Mouse (Mus musculus): ENCODE results near the gene Phlpp1. TPM values are rescaled to one million over a fixed set of nuclear protein-coding genes. Genes with fewer than 3 reads are reported as not detected.

Gene Phlpp1
- polyA plus RNA-seq, 1 experiment from 2014 or later, result 0.73 TPM

- no peak for TF ChIP-seq CTCF (IDR thresholded peaks at IDR 0.05; ENCODE audit: low read depth)
- TF ChIP-seq EP300 (IDR thresholded peaks at IDR 0.05; ENCODE audit: low read depth), result no peak
- Histone ChIP-seq H3K4me2 (ENCODE audit: low read depth, low read length) (no peak overlapping the region), H3K27ac (ENCODE audit: low read depth) (no peak overlapping the region), H3K27me3 (ENCODE audit: insufficient read depth, low read length) (no peaks in the 10 kb centered on the region), H3K4me3 (ENCODE audit: low read depth, low read length) (no peak overlapping the region), H3K4me1 (ENCODE audit: insufficient read depth) (no peaks in the 10 kb centered on the region), H3K9me3 (ENCODE audit: low read length) (no peaks in the 10 kb centered on the region), H3K9ac (replicated peaks) (no peak overlapping the region), H3K36me3 (replicated peaks; ENCODE audit: insufficient read depth, low read length) (no peaks in the 10 kb centered on the region)
- ATAC-seq (no peak), DNase-seq (no peak)
- 65% methylated on average over 3 of the region's 3 CpGs for WGBS (ENCODE audit: insufficient replicate concordance)
Observed at GRCm38 (mm10) chr1:106230313-106230712, 58.8 kb downstream of the Phlpp1 start.

- H3K36me3 ChIP-seq (replicated peaks; ENCODE audit: insufficient read depth, low read length), result no peaks in the 10 kb centered on the region
- ATAC-seq, result no peak; the same call in 1 of the 2 replicates
- H3K9ac ChIP-seq (replicated peaks), result no peak overlapping the region
- H3K4me3 ChIP-seq (ENCODE audit: low read depth, low read length), result no peak overlapping the region
- no peaks in the 10 kb centered on the region for H3K27me3 ChIP-seq (ENCODE audit: insufficient read depth, low read length)
- H3K4me2 ChIP-seq (ENCODE audit: low read depth, low read length), result no peak overlapping the region
- WGBS (ENCODE audit: insufficient replicate concordance), result 56% methylated on average over 5 of the region's 5 CpGs
- no peak overlapping the region for H3K27ac ChIP-seq (ENCODE audit: low read depth)
- TF ChIP-seq EP300 (IDR thresholded peaks at IDR 0.05; ENCODE audit: low read depth) (no peak), CTCF (IDR thresholded peaks at IDR 0.05; ENCODE audit: low read depth) (no peak)
- H3K4me1 ChIP-seq (ENCODE audit: insufficient read depth), result no peaks in the 10 kb centered on the region
- no peaks in the 10 kb centered on the region for H3K9me3 ChIP-seq (ENCODE audit: low read length)
- DNase-seq, result no peak
Observed at GRCm38 (mm10) chr1:106231345-106231744, 59.8 kb downstream of the Phlpp1 start.

GRCm38 (mm10) chr1:106231805-106232459 is 60.4 kb downstream of the Phlpp1 start:
- H3K4me2 ChIP-seq (ENCODE audit: low read depth, low read length), result no peak overlapping the region
- no peak overlapping the region for H3K27ac ChIP-seq (ENCODE audit: low read depth)
- H3K9me3 ChIP-seq (ENCODE audit: low read length), result no peaks in the 10 kb centered on the region
- no peak for TF ChIP-seq CTCF (IDR thresholded peaks at IDR 0.05; ENCODE audit: low read depth)
- no peaks in the 10 kb centered on the region for H3K36me3 ChIP-seq (replicated peaks; ENCODE audit: insufficient read depth, low read length)
- no peaks in the 10 kb centered on the region for H3K27me3 ChIP-seq (ENCODE audit: insufficient read depth, low read length)
- no peaks in the 10 kb centered on the region for H3K4me1 ChIP-seq (ENCODE audit: insufficient read depth)
- WGBS (ENCODE audit: insufficient replicate concordance), result 73% methylated on average over 3 of the region's 3 CpGs
- no peak overlapping the region for H3K4me3 ChIP-seq (ENCODE audit: low read depth, low read length)
- no peak for DNase-seq
- ATAC-seq, result no peak
- H3K9ac ChIP-seq (replicated peaks), result no peak overlapping the region

- H3K27ac ChIP-seq (ENCODE audit: low read depth), result no peak overlapping the region
- H3K4me1 ChIP-seq (ENCODE audit: insufficient read depth), result no peaks in the 10 kb centered on the region
- no peaks in the 10 kb centered on the region for H3K27me3 ChIP-seq (ENCODE audit: insufficient read depth, low read length)
- H3K9me3 ChIP-seq (ENCODE audit: low read length), result no peaks in the 10 kb centered on the region
- H3K4me2 ChIP-seq (ENCODE audit: low read depth, low read length), result no peak overlapping the region
- DNase-seq (no peak), ATAC-seq (no peak)
- no peak overlapping the region for H3K4me3 ChIP-seq (ENCODE audit: low read depth, low read length)
- WGBS (ENCODE audit: insufficient replicate concordance), result 86% methylated on average over 4 of the region's 4 CpGs
- no peak overlapping the region for H3K9ac ChIP-seq (replicated peaks)
- H3K36me3 ChIP-seq (replicated peaks; ENCODE audit: insufficient read depth, low read length), result no peaks in the 10 kb centered on the region
- TF ChIP-seq EP300 (IDR thresholded peaks at IDR 0.05; ENCODE audit: low read depth), result no peak
- no peak for TF ChIP-seq CTCF (IDR thresholded peaks at IDR 0.05; ENCODE audit: low read depth)
Observed at GRCm38 (mm10) chr1:106232460-106232850, 60.9 kb downstream of the Phlpp1 start.

- no peaks in the 10 kb centered on the region for H3K36me3 ChIP-seq (replicated peaks; ENCODE audit: insufficient read depth, low read length)
- H3K27me3 ChIP-seq (ENCODE audit: insufficient read depth, low read length), result no peaks in the 10 kb centered on the region
- TF ChIP-seq CTCF (IDR thresholded peaks at IDR 0.05; ENCODE audit: low read depth) (no peak), EP300 (IDR thresholded peaks at IDR 0.05; ENCODE audit: low read depth) (no peak)
- no peak overlapping the region for H3K4me3 ChIP-seq (ENCODE audit: low read depth, low read length)
- no peak overlapping the region for H3K27ac ChIP-seq (ENCODE audit: low read depth)
- H3K9ac ChIP-seq (replicated peaks), result no peak overlapping the region
- no peaks in the 10 kb centered on the region for H3K9me3 ChIP-seq (ENCODE audit: low read length)
- no peak for ATAC-seq
- DNase-seq, result no peak
- H3K4me2 ChIP-seq (ENCODE audit: low read depth, low read length), result no peak overlapping the region
- H3K4me1 ChIP-seq (ENCODE audit: insufficient read depth), result no peaks in the 10 kb centered on the region
Observed at GRCm38 (mm10) chr1:106236986-106237385, 65.4 kb downstream of the Phlpp1 start.

- Histone ChIP-seq H3K4me1 (ENCODE audit: insufficient read depth) (no peaks in the 10 kb centered on the region), H3K27ac (ENCODE audit: low read depth) (no peak overlapping the region), H3K4me2 (ENCODE audit: low read depth, low read length) (no peak overlapping the region), H3K27me3 (ENCODE audit: insufficient read depth, low read length) (no peaks in the 10 kb centered on the region), H3K36me3 (replicated peaks; ENCODE audit: insufficient read depth, low read length) (no peaks in the 10 kb centered on the region), H3K9ac (replicated peaks) (no peak overlapping the region), H3K4me3 (ENCODE audit: low read depth, low read length) (no peak overlapping the region), H3K9me3 (ENCODE audit: low read length) (no peaks in the 10 kb centered on the region)
- no peak for ATAC-seq
- DNase-seq, result no peak
- TF ChIP-seq CTCF (IDR thresholded peaks at IDR 0.05; ENCODE audit: low read depth) (no peak), EP300 (IDR thresholded peaks at IDR 0.05; ENCODE audit: low read depth) (no peak)
- 71% methylated on average over 7 of the region's 7 CpGs for WGBS (ENCODE audit: insufficient replicate concordance)
Observed at GRCm38 (mm10) chr1:106240116-106240685, 68.6 kb downstream of the Phlpp1 start.
